In the genomic region with DNA sequence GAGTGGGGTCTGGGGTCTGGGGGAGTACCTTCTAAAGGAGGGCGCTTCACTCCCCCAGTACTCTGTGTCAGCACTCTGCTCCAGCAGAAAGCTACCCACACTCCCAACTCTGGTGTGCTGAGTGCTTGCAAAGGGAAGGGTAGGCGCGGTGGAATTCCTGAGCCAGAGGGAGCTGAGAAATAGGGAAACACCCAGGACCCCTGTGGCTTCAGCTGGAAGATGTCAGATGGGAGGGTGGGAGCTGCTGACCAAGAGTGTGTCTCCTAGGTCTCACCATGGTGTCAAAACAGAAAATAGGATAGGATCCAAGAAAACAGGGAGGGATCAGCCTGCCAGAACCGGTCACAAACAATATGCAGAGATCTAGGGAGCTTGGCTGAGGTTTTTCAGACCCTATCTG, we compare ENCODE assay signal across 9 mouse cellular contexts. TPM values are rescaled to one million over a fixed set of nuclear protein-coding genes. Genes with fewer than 3 reads are reported as not detected.
DNase-seq lines count a peak whose midpoint lies in the region; ATAC-seq and TF ChIP-seq lines count a peak whose summit lies in the region.
"Had no signal": no experiment of that assay in that cellular context is flagged by ENCODE, and none has a peak within 500 bp of the region (broad histone marks: within the 10 kb centered on the region; RNA-seq: fewer than 3 reads in every experiment).

No protein-coding gene starts in this region.

- peak overlapping the region; percentile 88 for H3K4me2 ChIP-seq in forebrain, embryonic 12.5 days
- peak overlapping the region; percentile 92 for H3K4me2 ChIP-seq in liver, embryonic 14.5 days (ENCODE audit: low read depth)

- no peaks in the 10 kb centered on the region for H3K36me3 ChIP-seq in forebrain, embryonic 12.5 days (replicated peaks)
- peaks cover 2% of the 10 kb centered on the region for H3K36me3 ChIP-seq in liver, embryonic 14.5 days (replicated peaks; ENCODE audit: control insufficient read depth, insufficient read depth, low read depth)

- H3K4me1 ChIP-seq in lung, adult 2 months (ENCODE audit: control insufficient read depth, insufficient read depth, low read length), result 0 out of 2 replicates have a peak, but pooled peaks cover 4% of the 10 kb centered on the region
- peaks cover 5% of the 10 kb centered on the region; the same call in 1 of the 2 replicates for H3K4me1 ChIP-seq in forebrain, embryonic 12.5 days
- H3K4me1 ChIP-seq in liver, embryonic 14.5 days (replicated peaks; ENCODE audit: control insufficient read depth in 2 of 2, insufficient read depth in 2 of 2, low read length in 1 of 2), result peaks cover 7 to 11% of the 10 kb centered on the region in 2 experiments

- peak; percentile 2 for DNase-seq in adrenal gland, adult 2 months
- DNase-seq in adrenal gland, postnatal 10 days, result no peak
- DNase-seq in lung, adult 2 months, result no peak
- DNase-seq in lung, adult 18-20 months, result no peak
- DNase-seq in liver, embryonic 14.5 days (ENCODE audit: low read depth in 3 of 3, low spot score in 3 of 3), result no peak
- no peak for DNase-seq in thymus, postnatal 4 days
- DNase-seq in thymus, postnatal 25 days, result no peak

- peaks cover 14% of the 10 kb centered on the region; the same call in 1 of the 2 replicates for H3K27me3 ChIP-seq in forebrain, embryonic 12.5 days
- H3K27me3 ChIP-seq in liver, embryonic 14.5 days (ENCODE audit: control insufficient read depth, insufficient read depth, low read length), result no peaks in the 10 kb centered on the region

- H3K9ac ChIP-seq in forebrain, embryonic 12.5 days, result peak overlapping the region; percentile 59
- H3K9ac ChIP-seq in liver, embryonic 14.5 days (replicated peaks), result peak overlapping the region; percentile 87

- no peak overlapping the region for H3K27ac ChIP-seq in forebrain, embryonic 12.5 days
- peak overlapping the region; percentile 83 for H3K27ac ChIP-seq in liver, embryonic 14.5 days

- H3K9me3 ChIP-seq in forebrain, embryonic 12.5 days, result no peaks in the 10 kb centered on the region
- H3K9me3 ChIP-seq in liver, embryonic 14.5 days (ENCODE audit: control insufficient read depth, low read length), result no peaks in the 10 kb centered on the region

- no peak for TF ChIP-seq EP300 in liver, embryonic 14.5 days (IDR thresholded peaks at IDR 0.05; ENCODE audit: low read depth)

- no peak for TF ChIP-seq POLR2A in lung, adult 2 months (IDR thresholded peaks at IDR 0.05; ENCODE audit: borderline replicate concordance, extremely low read depth, low read depth, low read length)

- peak; percentile 81 for ATAC-seq in forebrain, embryonic 12.5 days (ENCODE audit: low FRiP score)
- ATAC-seq in liver, embryonic 14.5 days (ENCODE audit: insufficient read depth), result peak; percentile 3; the same call in 1 of the 2 replicates

- no peak for TF ChIP-seq CTCF in lung, adult 2 months (IDR thresholded peaks at IDR 0.05; ENCODE audit: insufficient read depth, low read length)
- no peak for TF ChIP-seq CTCF in liver, embryonic 14.5 days (IDR thresholded peaks at IDR 0.05; ENCODE audit: low read depth)

- peak overlapping the region; percentile 72 for H3K4me3 ChIP-seq in lung, adult 2 months (replicated peaks; ENCODE audit: extremely low read depth, low read depth, low read length)
- H3K4me3 ChIP-seq in forebrain, embryonic 12.5 days (replicated peaks), result peak overlapping the region; percentile 61
- peak overlapping the region; percentile 73 to 81 for H3K4me3 ChIP-seq in liver, embryonic 14.5 days (ENCODE audit: insufficient read depth in 1 of 2, low read depth in 2 of 2, low read length in 2 of 2)

- WGBS in lung, adult 2 months, result 7% methylated on average over 4 of the region's 4 CpGs
- 7% methylated on average over 4 of the region's 4 CpGs for WGBS in forebrain, embryonic 12.5 days
- 11% methylated on average over 4 of the region's 4 CpGs for WGBS in liver, embryonic 14.5 days (ENCODE audit: insufficient replicate concordance)

RNA-seq across cellular contexts. Expression of gene Cd55, which starts 0.3 kb away (rescaled TPM):
- 10 to 100 TPM; 13.8 to 21.7 TPM for total RNA-seq in adrenal gland, adult 2 months (2021)
- 8.7 and 11.8 TPM in 2 replicates for polyA plus RNA-seq in adrenal gland, adult 2 months (2012; rRNA removed)
- total RNA-seq in adrenal gland, postnatal 10 days (2021), result 10 to 100 TPM; 21.7 to 29.1 TPM
- polyA plus RNA-seq in lung, adult 2 months (2012; rRNA removed), result 21.1 and 24.2 TPM in 2 replicates
- 2.3 TPM in 2 replicates for polyA plus RNA-seq in forebrain, embryonic 12.5 days (2016; fragmentation: Nextera tagmentation; extraction: Ambion mirVana)
- 10.7 and 15.9 TPM in 2 replicates for polyA plus RNA-seq in liver, embryonic 14.5 days (2012; rRNA removed)
- 19.6 and 21.7 TPM in 2 replicates for polyA plus RNA-seq in liver, embryonic 14.5 days (2014; fragmentation: Nextera tagmentation; extraction: Ambion mirVana)

RNA-seq across cellular contexts. Expression of gene Cd55b, which starts 40.1 kb away (rescaled TPM):
- total RNA-seq in adrenal gland, adult 2 months (2021), result under 1 TPM in 1 of 2 experiments, not detected in 1; 0.38 TPM
- not detected in 2 replicates for polyA plus RNA-seq in adrenal gland, adult 2 months (2012; rRNA removed)
- under 1 TPM in 1 of 2 experiments, not detected in 1; 0.51 TPM for total RNA-seq in adrenal gland, postnatal 10 days (2021)
- polyA plus RNA-seq in lung, adult 2 months (2012; rRNA removed), result 0.24 and 0.36 TPM in 2 replicates
- polyA plus RNA-seq in forebrain, embryonic 12.5 days (2016; fragmentation: Nextera tagmentation; extraction: Ambion mirVana), result not detected in 2 replicates
- not detected in 2 replicates for polyA plus RNA-seq in liver, embryonic 14.5 days (2012; rRNA removed)
- not detected in 2 replicates for polyA plus RNA-seq in liver, embryonic 14.5 days (2014; fragmentation: Nextera tagmentation; extraction: Ambion mirVana)
- total RNA-seq: layer of hippocampus, postnatal 25 days had no signal
